Mouse (Mus musculus) 3T3-L1 (cell line): ENCODE data around the gene Teddm1a.

Source experiments
- DNase-seq: peaks from one replicate; pipeline ENCODE4 v3.0.0-alpha.2; 2015; ENCODE audit warnings: low read depth, low spot score

Gene Teddm1a

GRCm38 (mm10) chr1:153904236-153904635, 12.7 kb downstream of the Teddm1a start:
- DNase-seq: no peak

- DNase-seq: no peak
These were observed 14.3 kb downstream of the Teddm1a start for GRCm38 (mm10) chr1:153905884-153906283.

GRCm38 (mm10) chr1:153908208-153908607, 16.7 kb downstream of the Teddm1a start:
- DNase-seq: no peak

DNA sequence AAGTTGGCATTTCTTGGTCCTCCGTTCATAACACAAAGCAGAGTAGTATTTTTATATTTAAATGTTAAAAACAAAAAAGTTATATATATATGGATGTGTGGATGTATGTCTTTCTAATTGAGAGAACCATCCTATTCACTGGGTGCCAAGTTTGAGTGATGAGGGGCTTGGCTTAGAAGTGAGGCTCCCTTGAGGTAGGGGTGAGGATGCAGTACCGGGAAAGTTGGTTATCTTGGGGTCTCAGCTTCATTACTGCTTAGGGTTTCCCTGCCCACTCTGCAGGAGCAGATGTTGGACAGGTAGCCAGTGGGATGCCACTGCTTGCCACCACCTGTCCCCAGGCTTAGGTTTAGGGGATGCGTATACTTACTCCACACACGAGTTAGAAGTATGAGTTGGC, 17.2 kb downstream of the Teddm1a start:
- no peak for DNase-seq

DNA sequence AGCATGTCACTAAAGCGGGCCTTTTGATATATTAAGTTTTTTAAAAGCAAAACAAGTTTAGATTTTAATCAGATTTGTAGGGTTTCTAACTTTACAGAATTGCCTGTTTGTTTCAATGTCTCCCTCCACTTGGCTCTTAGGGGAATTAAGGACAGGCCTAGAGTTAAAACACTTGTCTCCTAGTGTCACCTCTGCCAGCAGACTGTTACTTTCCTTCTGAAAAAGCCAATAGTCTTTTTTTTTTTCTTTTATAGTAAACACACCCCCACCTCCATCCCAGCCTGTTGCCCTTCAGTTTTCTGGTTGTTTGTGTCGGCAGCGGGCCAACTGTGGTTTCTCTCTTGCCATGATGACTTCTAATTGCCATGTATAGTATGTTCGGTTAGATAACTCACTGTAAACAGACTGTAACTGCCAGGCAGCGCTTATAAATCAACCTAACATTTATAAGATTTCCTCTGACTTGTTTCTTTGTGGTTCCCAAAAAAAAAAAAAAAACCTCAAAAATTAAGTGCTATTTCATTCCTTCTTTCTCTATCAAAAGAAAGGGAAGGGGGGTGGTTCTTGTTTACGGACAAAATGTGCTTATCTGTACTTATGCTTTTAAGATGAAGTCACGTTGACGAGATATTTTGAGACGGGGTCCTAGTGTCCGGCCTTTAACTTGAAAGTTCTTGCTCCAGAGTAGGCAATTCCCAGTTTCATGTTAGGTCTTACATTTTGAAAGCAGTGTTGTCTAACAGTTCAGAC, 17.8 kb downstream of the Teddm1a start:
- peak; percentile 15 for DNase-seq

- no peak for DNase-seq
These were observed 18.4 kb downstream of the Teddm1a start for GRCm38 (mm10) chr1:153909963-153910291.

DNA sequence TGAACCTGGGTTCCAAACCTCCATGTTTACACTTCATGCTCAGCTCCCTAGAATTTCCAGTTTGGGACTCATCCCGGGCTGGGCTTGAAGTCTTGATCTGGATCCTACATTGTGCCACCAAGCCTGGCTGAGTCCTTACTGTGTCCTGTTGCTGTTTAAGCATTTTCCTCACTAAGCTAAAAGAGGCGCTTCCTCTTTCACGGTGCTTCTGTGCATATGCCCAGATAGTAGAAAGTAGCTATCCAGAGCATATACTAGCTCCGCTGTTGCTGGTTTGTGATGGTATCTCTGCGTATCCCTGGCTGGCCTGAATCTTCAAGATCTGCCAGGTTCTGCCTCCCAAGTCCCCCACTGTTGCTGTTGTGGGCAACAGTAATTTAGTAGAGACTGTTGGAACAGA, 18.9 kb downstream of the Teddm1a start:
- no peak for DNase-seq

DNA sequence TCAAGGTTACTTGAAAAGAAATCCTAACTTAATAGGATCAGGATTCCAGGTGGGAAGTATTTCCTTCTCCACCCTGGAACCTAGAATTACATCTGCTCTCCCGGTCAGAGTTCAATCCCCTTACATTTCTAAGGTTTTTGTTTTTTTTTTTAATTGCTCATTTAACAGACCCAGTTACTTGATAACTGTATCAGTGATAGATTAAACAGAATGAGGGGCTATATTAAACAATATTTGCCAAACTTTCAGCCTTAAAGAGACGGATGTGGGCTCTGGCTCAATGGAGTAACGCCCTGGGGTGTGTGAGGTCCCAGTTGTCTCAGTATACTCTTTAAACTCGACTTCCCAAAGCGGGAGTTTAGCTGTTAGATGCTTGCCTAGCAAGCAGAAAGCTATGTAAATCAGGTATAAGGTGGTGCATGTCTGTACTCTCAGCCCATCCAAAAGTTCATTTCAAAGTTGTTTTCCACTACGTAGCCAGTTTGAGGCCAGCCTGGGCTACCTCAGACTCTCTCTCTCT, 19.8 kb downstream of the Teddm1a start:
- DNase-seq: no peak

DNA sequence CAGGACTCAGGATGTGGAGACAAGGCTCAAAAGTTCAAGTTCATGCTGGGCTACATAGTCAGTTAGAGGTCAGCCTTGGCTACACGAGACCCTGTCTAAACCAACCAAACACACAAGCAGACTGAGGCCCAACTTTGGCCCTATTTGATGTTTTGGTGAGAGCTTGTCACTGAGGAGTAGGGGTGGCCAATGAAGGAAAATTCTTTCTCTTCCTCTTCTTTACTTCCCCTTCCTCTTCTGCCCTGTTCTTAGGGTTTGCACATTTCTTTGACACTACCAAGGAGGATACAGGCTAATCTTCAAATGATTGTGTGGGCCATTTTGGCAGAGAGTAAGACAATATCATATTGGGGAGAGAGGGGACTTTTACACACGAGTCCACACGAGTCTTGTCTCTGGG, 22.3 kb downstream of the Teddm1a start:
- DNase-seq: no peak

GRCm38 (mm10) chr1:153918521-153919206, 27.1 kb downstream of the Teddm1a start:
- DNase-seq: no peak

GRCm38 (mm10) chr1:153921642-153922041, 30.1 kb downstream of the Teddm1a start:
- DNase-seq: no peak

DNA sequence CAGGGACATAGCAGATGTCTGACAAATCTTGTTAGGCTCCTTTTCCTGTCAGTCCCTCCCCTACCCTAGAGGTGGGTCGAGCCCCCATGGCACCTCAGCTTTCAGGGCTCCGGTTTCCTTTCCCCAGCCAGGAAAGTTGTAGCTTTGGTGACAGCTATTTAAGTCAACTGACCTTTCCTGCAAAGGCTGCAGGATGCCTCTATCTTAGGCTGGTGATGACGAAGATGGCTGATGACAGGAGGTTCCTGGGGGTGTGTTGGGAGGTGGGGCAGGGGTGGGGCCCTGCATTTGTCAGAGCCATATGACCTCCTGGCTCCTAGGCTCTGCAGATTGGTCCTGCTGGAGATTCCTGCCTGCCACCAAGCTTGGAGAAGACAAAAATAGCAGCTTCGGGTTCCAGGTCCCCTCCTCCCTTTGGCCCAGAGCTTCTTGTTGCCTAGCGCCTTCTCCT, 31.1 kb downstream of the Teddm1a start:
- DNase-seq: no peak

- no peak for DNase-seq
These were observed 33.1 kb downstream of the Teddm1a start for GRCm38 (mm10) chr1:153924395-153925385.

- DNase-seq: no peak
These were observed 38.9 kb downstream of the Teddm1a start for GRCm38 (mm10) chr1:153930431-153930830.

GRCm38 (mm10) chr1:153933772-153934171, 42.2 kb downstream of the Teddm1a start:
- no peak for DNase-seq

- DNase-seq: no peak
These were observed 44.4 kb downstream of the Teddm1a start for GRCm38 (mm10) chr1:153935844-153936380.

- no peak for DNase-seq
These were observed 45.5 kb downstream of the Teddm1a start for GRCm38 (mm10) chr1:153937025-153937424.

- DNase-seq: no peak
These were observed 49.4 kb downstream of the Teddm1a start for GRCm38 (mm10) chr1:153940986-153941385.
